Mouse (Mus musculus): ENCODE measurements at regions not wholly inside any gene's neighbourhood (a gene's known extent, or its start where the extent isn't known, plus 50 kb on each side); places are given as distances from the start of the nearest gene placed in this dataset.
"Not testable (repeated sequence)": the region's sequence is repeated elsewhere in the genome, so short reads cannot be mapped to it uniquely, and the experiment has no call there.

DNA sequence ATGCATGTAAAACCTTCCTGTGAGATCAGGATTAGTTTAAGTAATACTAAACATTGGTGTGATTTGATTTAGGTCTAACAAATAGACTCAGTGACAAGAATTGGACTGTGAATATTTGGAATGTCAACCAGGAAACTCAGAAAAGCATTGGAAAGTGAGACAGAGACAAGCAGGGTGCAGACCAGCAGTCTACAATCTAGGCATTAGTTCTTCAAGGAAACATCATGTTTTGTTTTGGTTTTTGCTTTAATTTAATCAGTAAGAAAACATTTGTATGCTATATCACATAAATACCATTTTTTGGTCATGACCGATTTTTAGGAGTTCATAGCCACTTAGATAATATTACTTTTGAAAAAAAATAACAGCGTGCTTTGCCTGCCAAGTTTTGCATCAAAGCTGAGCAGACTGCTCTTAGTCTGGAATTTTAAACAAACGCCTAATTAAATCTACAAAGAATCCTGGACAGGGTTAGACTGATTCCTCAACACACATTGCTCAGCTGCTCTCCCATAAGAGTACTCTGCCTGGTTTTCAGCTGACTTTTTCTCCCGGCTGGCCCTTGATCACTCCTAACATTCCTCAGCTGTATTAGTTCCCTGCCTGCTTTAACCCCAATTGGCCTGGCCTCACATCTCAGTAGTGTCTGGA is 396.5 kb upstream of the Kcnh7 start:
- no peak for DNase-seq

DNA sequence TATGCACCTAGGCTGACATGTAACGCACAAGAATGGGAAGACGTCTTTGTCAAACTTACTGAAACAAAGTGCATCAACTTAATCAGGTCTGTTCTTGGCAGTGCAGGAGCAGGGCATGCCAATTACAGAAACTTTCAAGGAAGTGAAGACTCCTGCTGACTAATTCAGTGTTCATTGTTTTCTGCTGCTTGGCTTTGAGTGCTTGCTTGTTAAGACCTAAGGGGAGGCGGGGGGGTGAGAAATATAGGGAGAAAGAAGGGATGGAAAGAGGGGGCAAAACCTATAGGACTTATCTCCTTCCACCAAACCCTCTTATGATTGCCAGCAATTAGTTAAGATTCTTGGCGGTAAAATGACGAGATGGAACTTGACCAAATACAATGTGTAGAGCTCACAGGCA is 391.1 kb upstream of the Kcnh7 start:
- no peak for DNase-seq

DNA sequence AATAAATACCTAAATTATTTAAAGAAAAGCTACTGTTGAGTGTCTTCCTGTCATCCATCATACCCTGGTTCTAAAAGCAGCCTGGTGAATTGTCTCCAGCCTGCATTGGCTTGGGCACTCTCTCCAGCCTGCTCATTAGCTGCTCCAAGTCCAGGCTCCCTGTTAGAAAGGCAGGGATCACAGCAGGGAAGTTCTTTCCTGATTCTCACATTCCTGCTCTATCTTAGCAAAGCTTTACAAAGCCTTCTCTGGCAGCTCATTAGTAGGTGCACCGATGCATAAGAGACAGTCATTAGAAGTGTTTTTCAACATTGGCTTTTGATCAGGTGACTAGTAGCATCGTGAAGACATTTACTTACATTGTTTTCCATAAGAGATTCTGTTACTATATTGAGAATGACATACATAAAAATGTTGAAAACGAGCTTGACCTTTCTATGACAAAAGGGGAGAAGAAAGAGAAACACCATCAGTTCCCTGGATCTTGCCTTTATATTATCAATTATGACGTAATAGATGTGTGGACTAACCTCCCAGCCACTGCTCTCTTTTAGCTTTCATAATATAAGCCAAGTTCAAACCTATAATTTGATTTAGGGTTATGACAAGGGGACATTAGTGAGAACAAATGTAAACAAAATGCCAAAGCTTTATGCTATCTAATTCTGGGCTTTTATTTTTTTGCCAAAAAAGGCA is 390.1 kb upstream of the Kcnh7 start:
- DNase-seq: no peak

DNA sequence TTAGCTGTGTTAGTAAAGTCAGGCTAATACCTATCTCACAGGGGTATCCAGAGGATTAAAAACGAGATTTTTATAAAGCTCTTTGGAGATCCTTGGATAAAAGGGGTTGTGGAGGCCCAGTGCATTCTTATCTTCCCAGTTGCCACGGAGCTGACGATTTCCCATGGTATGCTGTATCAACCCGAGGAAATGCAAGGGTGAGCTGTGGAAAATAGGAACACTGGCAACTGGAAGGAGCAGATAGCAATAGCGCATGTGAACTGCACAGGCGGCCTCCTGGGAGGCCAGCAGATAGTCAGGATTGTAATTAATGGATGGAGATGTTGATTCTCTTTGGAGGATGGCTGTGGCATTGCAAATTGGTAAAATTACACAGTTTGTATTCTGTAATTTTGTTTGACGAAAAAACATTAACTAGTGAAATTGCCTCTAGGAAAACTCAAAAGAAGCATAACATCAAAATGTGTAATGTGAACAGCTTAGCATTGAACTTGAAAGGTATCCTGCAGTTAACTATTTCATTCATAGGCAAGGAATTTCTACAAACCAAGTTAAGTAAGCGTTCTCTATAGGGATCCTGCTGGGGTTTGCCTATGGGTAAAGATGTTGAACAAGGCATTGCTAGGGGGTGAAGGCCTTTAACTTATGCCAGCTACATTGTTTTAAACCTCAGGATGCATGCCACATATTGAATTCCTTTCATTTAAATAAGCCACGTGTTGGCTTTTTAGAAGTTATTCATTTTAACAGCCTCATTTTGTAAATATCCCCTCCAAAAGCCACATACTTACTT is 389.1 kb upstream of the Kcnh7 start:
- no peak for DNase-seq

DNA sequence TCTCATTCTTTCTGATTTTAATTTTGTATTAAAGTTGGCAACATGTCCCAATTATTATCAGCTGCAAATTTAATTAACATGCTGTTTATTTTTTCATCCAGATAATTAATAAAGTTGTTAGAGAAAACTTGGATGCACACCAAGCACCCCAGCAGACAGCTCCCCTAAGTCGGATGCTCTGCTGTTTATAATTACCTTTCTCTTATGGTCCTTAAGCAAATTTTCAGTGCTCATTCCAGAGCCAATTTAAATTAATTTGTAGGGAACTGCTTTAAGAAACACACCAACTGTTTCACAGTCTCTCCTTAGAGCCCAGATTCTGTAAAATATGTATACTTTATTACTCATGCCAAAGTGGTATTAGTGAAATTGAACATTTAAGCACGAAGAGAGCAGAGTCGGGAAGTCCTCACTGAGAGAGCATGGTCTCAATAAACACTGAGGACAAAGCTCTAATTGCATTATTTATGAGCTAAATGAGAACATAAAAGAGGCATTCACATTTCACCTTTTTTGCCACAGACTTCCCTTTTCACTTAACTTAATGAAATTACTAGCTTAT is 372.9 kb upstream of the Kcnh7 start:
- no peak for DNase-seq

DNA sequence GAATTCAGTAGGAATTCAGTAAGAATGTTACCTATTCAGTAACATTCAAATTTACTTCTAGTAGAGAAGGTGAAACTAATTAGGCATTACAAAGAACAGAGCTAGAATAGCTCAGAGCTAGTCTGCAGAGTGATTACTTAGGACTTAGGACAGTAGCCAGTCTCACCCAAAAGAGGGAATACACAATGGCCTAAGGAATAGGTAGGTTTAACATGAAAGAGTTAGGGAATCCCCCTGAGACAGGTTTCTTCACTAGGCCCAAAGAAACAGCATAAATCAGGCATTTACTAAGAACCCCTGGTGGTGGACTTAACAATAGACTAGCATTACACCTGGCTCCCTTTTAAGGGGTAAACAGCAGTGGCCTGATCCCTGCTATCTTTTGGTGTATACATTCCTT is 357.7 kb upstream of the Kcnh7 start:
- not testable (repeated sequence) for DNase-seq

DNA sequence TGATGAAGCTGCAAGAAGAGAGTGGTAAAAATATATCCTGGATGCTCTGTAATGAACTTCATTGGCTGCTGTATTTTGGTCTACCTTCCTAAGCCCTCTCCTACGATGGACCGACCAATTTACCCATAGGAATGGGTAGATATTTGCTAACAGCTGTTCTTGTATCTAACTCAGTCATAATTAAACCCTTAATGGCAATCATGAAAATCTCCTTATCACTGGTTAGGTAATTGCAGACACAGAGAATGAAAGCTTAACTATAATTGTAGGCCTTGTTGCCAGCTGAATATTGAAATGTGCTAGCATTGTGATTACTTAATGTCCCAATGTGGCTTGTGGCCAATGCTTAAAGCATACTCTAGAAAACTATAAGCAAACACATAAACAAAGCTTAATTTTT is 334.4 kb upstream of the Kcnh7 start:
- no peak for DNase-seq

DNA sequence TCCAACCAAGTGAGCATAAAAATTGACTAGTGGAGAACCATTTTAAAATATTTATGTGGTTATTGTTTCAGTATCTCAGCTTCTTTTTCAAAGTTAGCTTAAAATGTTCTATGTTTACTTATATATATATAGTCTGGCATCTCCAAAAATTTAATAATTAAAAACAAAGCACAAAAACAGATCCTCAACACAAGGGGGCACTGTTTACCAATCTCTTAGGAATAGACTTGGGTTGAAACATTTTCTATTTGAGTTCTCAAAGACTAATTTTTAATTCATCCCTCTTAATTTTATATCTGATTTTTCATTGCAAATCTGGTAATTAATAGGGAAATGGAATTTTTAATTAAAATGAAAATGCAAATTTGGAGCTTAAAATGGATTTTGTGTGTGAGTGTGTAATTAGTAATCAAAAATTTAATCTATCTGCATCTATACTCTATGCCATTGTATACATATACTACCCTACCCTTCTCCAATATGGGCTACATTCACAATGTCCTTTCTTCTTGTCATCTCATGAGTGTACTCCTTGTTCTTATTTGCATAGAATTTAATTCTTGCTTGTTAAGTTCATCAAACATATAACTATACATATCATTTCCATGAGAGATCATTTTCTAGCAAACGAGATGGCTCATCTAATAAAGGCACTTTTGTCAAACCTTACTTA is 329.6 kb upstream of the Kcnh7 start:
- DNase-seq: peak in 1 of 2 experiments; percentile 6

DNA sequence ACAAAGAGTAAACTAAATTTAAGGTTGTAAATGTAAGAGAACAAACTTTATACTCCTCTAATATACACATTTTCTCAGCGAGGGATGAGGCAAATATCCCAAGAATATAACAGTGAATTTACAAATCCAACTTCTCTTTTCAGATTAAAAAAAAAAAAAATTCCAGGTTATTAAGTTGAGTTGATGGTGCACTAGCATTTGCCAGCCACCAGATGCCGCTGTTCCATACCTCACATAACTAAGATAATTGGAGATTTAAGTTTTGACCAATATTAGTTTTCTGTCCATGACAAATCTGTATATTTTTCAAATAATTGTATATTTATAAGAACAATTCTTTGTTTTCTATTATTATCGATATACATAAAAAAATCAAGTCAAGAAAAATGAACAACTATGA is 319.9 kb upstream of the Kcnh7 start:
- DNase-seq: peak in 1 of 2 experiments; percentile 9

DNA sequence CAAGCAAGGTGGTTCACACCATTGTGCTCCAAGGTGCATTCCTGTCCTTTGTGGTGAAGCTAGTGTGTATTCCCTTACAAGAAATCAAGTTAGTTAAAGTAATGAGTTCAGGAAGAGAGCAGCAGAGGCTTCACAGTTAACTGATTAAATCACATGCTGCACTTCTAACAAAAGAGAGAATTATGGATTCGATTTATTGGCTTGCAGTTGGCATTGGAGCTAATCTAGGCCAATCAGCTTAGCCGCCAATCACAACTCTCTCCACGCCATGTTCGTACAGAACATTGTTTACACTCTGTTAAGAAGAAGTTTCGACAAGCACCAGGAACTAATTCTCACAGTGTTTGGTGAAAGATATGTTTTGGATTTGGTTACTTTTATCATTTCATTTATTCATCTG is 292.3 kb upstream of the Kcnh7 start:
- no peak for DNase-seq

DNA sequence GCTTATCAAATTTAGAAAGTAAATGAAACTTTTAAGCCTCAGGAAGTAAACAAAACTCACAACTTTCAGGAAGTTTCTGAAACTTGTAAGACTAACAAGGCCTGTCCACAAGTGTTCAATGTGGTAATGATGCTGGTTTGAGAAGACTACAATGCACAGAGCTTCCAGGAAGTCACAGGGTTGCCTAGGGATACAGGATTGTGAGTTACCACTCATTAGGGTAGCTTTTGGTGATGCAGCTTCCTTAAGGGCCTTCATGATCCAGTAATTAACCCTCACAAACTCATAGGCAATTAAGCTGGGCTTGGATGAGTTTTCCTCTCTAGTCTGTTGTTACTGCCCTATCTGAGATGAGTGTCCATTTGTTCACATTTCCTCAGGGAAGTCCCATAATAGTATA is 291.2 kb upstream of the Kcnh7 start:
- DNase-seq: no peak

DNA sequence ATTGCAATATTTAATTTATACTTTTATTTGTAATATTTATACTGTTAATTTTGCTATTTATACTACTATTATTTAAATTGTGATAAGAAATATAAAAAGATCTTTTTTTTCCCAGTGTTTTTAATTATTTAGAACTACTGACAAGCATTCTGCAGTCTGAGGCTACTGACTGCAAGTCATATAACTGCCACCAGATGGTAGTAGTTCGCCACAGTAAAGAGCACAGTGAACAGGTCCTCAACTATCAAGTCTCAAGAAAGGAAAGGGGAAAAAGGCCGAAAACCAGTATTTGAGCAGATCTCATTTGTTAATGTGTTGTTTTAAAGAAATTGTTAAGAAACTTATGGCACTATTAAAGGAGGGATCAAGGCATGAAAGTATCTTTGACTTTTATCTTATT is 289.6 kb upstream of the Kcnh7 start:
- DNase-seq: peak; percentile 11 to 20

DNA sequence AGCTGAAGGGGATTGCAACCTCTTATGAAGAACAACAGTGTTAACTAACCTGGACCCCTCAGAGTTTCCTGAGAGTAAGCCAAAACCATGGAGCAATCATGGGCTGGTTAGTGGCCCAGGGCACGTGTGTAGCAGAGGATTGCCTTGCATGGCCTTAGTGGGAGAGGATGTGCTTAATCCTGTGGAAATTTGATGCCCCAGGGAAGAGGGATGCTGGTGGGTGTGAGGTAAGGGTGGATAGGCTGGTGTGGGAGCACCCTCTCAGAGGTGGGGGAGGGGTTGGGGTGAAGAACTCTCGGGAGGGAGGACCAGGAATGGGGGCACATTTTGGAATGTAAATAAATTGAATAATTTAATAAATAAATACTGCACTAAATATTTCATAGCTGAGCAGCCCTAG is 288.2 kb upstream of the Kcnh7 start:
- no peak for DNase-seq

DNA sequence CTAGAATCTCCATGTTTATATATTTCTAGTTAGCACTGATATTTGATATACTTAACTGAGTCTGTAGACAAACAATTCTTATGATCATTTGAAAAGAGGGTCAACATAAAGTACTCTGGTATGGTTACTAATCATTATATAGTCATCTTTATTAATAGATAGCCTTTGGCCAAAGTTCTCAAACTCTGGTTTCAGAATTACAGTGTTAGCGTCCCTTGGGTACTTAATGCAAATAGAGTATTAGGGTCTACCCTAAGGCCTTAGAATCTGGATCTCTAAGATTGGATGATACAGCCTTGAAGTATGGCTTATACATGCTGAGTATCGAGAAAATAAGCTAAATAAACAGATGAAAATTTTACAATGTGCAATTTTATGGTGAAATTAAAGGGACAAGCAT is 275.0 kb upstream of the Kcnh7 start:
- DNase-seq: no peak

DNA sequence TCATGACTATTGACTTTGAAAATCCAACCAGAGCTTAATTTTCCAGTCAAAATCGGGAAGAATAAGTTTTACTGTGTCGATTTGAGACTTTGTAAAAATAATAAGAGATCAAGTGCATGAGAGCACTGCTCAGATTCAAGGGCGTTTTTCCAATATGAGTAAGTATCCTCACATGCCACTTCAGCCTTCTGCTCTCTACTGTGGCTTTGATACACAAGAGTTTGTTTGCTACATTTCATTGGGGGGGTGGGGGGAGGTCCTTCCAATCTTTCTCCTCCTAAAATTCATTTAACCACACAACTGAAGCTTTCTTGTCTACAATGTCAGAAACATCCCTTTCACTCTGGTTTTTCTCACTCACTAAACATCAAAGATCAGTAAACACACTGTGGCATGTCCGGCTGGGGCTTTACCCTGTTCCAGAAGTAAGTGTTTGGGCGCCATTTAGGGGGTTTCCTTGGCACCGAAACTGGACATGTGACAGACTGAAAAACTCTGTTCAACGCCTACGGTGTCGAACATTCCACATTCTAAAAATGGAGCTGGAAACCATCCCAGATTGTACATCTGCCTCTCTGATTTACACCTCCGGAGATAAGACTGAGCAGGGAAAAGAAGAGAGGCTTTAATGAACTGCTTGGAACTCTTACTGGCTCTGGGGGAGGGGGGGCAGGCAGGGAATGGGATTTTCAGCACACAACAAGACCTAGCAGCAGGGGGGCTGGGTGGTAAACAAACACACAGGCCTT is 270.4 kb upstream of the Kcnh7 start:
- peak; percentile 19 to 39 for DNase-seq

DNA sequence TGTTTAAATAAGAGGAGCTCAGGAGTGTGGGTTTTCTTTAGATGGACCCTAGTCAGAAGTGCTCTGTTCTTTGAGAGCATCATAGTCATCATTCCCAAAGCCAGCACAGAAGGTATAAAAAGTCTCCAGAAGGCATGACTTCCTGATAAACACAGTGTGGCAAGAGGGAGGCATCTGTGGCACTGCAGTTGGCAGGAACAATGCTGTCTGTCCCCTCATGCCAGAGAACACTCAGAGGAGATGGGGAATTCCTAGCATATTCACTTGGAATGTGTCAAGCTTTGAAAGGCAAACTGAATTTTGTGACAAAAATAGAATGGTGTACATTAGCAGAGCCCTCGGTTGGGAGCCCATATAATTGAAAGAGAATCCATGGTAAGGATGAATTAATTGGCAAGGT is 268.8 kb upstream of the Kcnh7 start:
- peak; percentile 5 to 8 for DNase-seq

DNA sequence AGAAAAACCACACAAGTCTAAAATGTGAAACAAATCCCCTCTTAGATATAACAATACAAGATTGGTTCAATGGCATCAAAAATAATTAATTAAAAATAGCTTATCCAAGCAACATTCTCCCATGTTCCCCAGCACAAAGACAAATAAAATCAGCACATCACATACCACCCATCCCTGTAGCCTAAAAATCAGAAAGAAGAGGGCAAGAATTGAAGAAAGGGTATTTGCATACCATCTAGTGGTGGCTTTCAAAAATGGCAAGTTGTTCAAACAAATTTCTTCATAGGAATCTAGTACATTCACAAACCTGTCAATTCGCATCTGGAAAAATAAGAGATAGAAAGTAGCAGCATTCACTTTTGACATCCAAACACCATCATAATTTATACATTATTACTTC is 268.1 kb upstream of the Kcnh7 start:
- DNase-seq: no peak

DNA sequence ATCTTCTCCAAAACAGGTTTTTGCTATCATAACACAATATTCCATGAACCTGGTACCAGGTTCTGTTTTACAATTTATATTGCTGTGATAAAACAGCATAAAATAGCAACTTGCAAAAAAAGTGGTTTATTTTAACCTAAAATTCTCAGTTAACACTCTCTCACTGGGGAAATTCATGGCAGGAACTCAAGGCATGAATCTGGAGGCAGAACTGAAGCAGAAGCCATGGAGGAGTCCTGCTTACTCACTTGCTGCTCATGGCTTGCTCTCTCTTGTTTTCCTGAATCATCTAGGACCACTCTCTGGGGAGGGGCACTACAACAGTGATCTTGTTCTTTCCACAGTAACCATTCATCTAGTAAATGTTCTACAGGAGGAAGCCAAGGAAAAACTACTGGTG is 250.2 kb upstream of the Kcnh7 start:
- DNase-seq: no peak

DNA sequence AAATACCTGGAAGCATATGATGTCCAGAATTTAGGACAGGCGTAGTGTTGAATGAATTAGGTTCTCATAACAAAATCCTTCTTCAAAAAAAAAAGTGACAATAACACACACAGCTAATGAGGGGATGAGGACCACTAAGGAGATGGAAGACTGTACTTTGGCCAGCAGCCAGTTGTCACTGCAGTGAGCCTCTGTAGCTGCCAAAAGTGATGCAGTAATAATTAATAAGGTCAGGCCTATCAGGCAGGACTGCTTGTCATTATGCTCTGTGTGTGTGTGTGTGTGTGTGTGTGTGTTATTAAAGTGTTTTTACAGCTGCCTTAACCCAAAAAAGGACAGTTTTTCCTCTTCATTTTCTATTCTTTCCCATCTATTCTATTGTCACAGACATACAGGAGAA is 221.3 kb upstream of the Kcnh7 start:
- no peak for DNase-seq

All from heart, adult 18-20 months (tissue).